Mouse (Mus musculus): ENCODE data around the gene Csrnp3. TPM values are rescaled to one million over a fixed set of nuclear protein-coding genes. Genes with fewer than 3 reads are reported as not detected.
A peak's percentile ranks its signal among the peaks of the same experiment; 100 is the strongest.
"Not testable (repeated sequence)": the region's sequence is repeated elsewhere in the genome, so short reads cannot be mapped to it uniquely, and the experiment has no call there.

The Csrnp3 gene
- polyA plus RNA-seq, 1 experiment from 2014 or later, result 4.4 TPM

DNA sequence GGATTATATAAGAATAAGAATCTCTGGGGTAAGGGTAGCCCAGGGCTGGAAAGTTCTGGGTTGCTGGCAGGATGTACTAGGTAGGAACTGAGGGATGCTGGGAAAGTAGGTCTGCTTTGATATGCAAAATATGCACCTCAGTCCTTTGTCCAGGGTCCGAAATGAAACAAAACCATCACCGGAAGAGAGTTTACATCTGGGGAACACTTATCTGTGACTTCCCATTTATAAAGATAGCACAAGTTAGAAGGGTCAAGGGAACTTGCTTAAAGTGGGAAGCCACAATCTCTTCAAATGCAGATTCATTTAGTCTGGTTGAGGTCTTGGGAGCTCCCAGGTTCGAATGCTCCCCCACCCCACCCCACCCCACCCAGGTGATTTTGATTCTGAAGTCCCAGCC is 4.0 kb upstream of the Csrnp3 start:
- Histone ChIP-seq H3K27me3 (no peaks in the 10 kb centered on the region), H3K4me3 (no peak overlapping the region), H3K36me3 (no peaks in the 10 kb centered on the region), H3K9ac (no peak overlapping the region), H3K9me3 (no peaks in the 10 kb centered on the region), H3K4me1 (no peaks in the 10 kb centered on the region), H3K4me2 (no peak overlapping the region), H3K27ac (no peak overlapping the region)
- WGBS, result 69% methylated on average over 3 of the region's 3 CpGs
- no peak for ATAC-seq (ENCODE audit: insufficient number of reproducible peaks, insufficient read depth, low FRiP score, low TSS enrichment, low read depth)

DNA sequence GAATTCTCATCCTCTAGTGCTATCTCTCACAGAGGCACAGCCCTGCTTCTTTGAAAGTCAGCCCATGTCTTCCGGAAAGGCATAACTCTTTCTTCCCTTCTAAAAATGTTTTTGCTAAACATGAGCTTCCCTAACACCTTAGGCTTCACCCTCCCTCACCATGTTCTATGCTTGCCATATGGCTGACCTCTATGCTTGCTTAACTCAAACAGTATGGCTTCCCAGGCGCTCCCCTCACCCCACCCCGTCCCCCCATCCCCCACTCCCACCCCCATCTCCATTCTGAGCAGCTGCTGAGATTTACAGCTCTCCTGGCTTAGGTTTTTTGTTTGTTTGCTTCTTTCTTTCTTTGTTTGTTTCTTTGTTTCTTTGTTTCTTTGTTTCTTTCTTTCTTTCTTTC is 3.2 kb upstream of the Csrnp3 start:
- no peaks in the 10 kb centered on the region for H3K36me3 ChIP-seq
- 0 out of 2 replicates have a peak, but pooled peaks cover 1% of the 10 kb centered on the region for H3K4me1 ChIP-seq
- no peaks in the 10 kb centered on the region for H3K27me3 ChIP-seq
- 18% methylated on average over 3 of the region's 3 CpGs for WGBS
- no peaks in the 10 kb centered on the region for H3K9me3 ChIP-seq
- no peak overlapping the region for H3K4me3 ChIP-seq
- H3K9ac ChIP-seq, result no peak overlapping the region
- ATAC-seq (ENCODE audit: insufficient number of reproducible peaks, insufficient read depth, low FRiP score, low TSS enrichment, low read depth), result no peak
- no peak overlapping the region for H3K4me2 ChIP-seq
- H3K27ac ChIP-seq, result no peak overlapping the region

DNA sequence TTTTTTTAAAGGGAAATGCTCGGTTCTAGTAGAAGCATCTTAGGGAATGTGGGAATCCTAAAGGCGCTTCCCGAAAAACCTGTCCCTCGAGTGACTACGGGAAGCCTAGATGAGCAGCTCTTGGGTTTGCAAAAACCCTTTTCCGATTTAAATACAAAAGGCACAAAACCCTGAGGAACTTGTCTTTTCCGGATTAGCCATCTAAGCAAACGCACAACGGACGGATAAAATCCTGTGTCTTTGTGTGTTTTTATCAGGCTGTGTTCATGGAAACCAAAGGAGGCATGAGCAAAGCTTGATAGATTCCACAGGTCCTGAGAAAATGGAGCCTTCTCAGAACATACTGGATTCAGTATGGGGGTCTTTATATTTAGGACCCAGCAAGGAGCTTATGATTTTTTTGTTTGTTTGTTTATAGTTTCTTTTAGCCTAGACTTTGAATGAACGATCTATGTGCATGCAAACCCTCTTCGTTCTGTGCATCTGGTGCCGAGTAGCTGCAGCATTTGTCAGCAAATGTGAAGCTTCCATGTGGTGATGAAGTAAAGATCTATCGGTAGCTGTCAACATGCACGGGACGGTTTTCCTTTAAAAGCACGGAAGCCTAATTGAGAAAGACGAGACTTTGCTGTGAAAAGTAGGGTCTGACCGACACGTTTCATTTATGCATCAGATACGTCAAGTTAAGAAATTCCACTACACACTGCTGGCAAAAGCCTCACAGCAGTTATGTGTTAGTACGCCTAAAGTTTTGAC is 611 bp downstream of the Csrnp3 start:
- Histone ChIP-seq H3K4me2 (peak overlapping the region; percentile 71), H3K4me1 (0 out of 2 replicates have a peak, but pooled peaks cover 8% of the 10 kb centered on the region), H3K9me3 (no peaks in the 10 kb centered on the region), H3K27me3 (no peaks in the 10 kb centered on the region), H3K36me3 (no peaks in the 10 kb centered on the region), H3K4me3 (peak overlapping the region; percentile 46), H3K9ac (peak overlapping the region; percentile 47), H3K27ac (peak overlapping the region; percentile 24; the same call in 1 of the 2 replicates)
- 1% methylated on average over 22 of the region's 22 CpGs for WGBS
- no peak for ATAC-seq (ENCODE audit: insufficient number of reproducible peaks, insufficient read depth, low FRiP score, low TSS enrichment, low read depth)

DNA sequence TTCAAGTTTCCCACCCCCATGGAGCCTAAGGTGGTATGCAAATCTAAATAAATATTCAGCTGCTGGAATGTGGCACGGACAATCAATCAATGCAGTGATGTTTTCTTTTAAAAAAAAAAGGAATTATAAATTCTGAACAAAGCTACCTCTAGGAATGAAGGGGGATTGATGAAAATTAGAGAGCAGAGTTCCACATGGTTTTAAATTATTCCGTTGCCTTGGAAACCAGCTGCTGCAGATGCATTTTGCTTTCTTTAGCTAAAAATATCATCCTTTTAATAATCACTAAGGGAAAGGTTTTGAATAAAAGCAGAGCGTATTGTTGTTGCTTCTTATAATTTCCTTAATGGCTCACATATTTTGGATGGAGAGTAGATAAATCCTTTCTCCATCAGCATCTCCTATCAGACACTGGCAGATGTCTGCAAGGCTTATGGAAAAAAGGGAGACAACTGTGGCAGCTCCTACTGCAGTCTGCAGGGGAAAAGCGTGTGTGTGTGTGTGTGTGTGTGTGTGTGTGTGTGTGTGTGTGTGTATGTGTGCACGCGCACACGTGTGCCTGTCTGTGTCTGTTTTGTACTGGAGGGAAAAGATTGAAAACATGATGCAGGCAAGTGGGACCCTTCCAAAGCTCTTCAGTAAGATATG is 2.0 kb downstream of the Csrnp3 start:
- no peak overlapping the region for H3K9ac ChIP-seq
- no peaks in the 10 kb centered on the region for H3K27me3 ChIP-seq
- no peaks in the 10 kb centered on the region for H3K9me3 ChIP-seq
- no peaks in the 10 kb centered on the region for H3K36me3 ChIP-seq
- H3K4me1 ChIP-seq, result 0 out of 2 replicates have a peak, but pooled peaks cover 8% of the 10 kb centered on the region
- H3K27ac ChIP-seq, result no peak overlapping the region
- WGBS, result 23% methylated on average over 7 of the region's 7 CpGs
- peak overlapping the region; percentile 44 for H3K4me2 ChIP-seq
- no peak overlapping the region for H3K4me3 ChIP-seq
- no peak for ATAC-seq (ENCODE audit: insufficient number of reproducible peaks, insufficient read depth, low FRiP score, low TSS enrichment, low read depth)

DNA sequence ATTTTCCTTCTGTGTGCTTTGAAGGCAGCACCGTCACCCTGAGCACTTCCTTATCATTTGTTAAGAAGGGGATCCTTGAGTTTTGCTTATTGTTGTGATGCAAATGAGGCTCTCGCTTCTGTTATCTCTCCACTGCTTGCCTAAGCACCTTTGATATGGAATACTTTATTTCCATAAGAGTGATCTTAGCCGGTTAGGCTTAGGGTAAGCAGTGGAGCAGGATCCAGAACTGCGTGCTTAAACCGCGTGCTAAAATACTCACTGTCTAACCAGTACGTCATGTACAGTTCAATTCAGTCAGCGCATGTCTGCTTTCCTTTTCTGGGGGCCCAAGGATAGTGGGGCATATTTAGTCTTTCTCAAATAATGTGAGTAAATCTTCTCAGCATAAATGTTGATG is 3.1 kb downstream of the Csrnp3 start:
- WGBS, result 44% methylated on average over 8 of the region's 8 CpGs
- Histone ChIP-seq H3K27ac (no peak overlapping the region), H3K4me1 (0 out of 2 replicates have a peak, but pooled peaks cover 8% of the 10 kb centered on the region), H3K4me3 (no peak overlapping the region), H3K9ac (no peak overlapping the region), H3K36me3 (no peaks in the 10 kb centered on the region), H3K9me3 (no peaks in the 10 kb centered on the region), H3K4me2 (no peak overlapping the region), H3K27me3 (no peaks in the 10 kb centered on the region)
- ATAC-seq (ENCODE audit: insufficient number of reproducible peaks, insufficient read depth, low FRiP score, low TSS enrichment, low read depth), result no peak

DNA sequence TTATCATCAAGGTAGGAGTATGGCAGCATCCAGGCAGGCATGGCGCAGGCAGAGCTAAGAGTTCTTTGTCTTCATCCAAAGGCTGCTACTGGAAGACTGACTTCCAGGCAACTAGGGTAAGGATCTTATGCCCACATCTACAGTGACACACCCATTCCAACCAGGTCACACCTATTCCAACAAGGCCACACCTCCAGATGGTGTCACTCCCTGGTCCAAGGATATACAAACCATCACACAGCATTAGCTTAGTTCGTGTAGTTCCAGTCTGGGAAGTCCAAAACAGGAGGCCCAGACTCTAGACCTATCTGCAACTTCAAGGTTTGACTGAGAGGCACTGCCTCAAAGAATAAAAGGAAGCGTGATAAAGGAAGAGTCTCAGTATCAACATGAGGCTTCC is 4.7 kb downstream of the Csrnp3 start:
- not testable (repeated sequence) for ATAC-seq (ENCODE audit: insufficient number of reproducible peaks, insufficient read depth, low FRiP score, low TSS enrichment, low read depth); H3K4me1 ChIP-seq
- WGBS, result 87% methylated on average over 3 of the region's 3 CpGs

DNA sequence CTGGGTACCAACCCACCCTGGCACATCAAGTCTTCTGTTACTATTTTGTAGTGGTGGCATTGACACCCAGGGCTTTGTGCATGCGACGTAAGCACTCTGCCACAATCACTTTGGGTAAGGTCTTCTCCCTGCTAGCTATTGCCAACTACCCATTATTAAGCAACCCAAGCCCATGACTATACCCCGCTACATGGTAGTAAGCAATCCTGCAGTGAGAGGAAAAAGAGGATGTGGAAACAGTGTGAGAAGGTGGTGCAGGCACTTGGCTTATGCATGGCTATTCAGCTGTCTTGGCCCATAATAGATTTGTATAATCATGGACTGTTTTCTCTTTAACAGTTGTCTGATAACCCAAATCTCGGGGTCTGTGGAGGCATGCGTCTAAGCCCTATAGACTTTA is 11.2 kb downstream of the Csrnp3 start:
- H3K27ac ChIP-seq, result no peak overlapping the region
- H3K9ac ChIP-seq, result no peak overlapping the region
- no peaks in the 10 kb centered on the region for H3K36me3 ChIP-seq
- no peaks in the 10 kb centered on the region for H3K27me3 ChIP-seq
- 94% methylated on average over 5 of the region's 5 CpGs for WGBS
- no peak for ATAC-seq (ENCODE audit: insufficient number of reproducible peaks, insufficient read depth, low FRiP score, low TSS enrichment, low read depth)
- H3K4me1 ChIP-seq, result no peaks in the 10 kb centered on the region
- no peaks in the 10 kb centered on the region for H3K9me3 ChIP-seq
- H3K4me3 ChIP-seq, result no peak overlapping the region
- H3K4me2 ChIP-seq, result no peak overlapping the region

More for the DNA sequence above, 4.7 kb downstream of the Csrnp3 start:
- H3K27me3 ChIP-seq, H3K9ac ChIP-seq, H3K4me3 ChIP-seq, H3K4me2 ChIP-seq, H3K27ac ChIP-seq, H3K9me3 ChIP-seq, H3K36me3 ChIP-seq: not testable (repeated sequence)

DNA sequence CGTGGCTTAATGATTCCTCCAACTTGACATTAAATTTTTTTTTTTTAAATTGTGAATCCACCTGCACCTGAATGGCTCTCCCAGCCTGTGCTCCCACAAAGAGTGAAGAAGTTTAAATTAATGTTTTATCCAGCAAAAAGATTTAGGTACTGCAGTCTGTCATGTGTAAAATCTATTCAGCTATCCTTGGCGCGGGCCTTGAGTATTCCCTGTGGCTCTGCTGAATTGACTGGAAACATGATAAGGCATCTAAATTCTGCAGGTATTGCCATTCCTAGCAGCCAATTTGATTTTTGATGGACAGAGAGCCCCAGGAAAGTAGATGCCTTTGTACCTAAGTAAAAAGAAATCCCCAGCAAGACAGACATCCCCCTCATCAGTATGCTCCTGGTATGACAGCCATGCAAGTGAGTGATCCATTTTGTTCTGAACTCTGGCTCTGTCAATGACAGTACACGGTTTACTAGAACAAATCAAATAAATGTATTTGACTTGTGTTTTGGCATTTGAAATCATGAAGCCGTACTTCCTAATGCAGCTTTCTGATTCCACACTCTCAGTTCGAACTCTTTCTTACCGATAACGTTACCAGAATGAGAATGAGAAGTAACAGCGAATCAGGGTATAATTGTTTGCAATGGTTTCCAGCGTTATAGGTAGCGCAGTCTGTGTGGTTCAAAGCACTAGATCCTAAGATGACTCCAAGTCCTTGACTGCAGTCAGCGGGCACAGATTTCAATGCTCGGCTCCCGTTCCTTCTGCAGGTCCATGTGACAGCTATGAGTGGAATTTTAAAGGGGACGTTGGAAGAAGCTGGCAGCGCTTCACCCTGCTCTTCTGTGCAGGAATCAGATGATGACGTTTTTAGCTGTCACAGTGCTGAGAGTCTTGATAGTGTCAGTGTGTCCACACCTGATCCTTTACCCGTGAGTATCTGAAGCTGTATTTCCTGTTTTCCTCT is 14.5 kb downstream of the Csrnp3 start:
- ATAC-seq (ENCODE audit: insufficient number of reproducible peaks, insufficient read depth, low FRiP score, low TSS enrichment, low read depth), result no peak
- no peaks in the 10 kb centered on the region for H3K9me3 ChIP-seq
- 79% methylated on average over 18 of the region's 18 CpGs for WGBS
- H3K4me1 ChIP-seq, result no peaks in the 10 kb centered on the region
- no peak overlapping the region for H3K9ac ChIP-seq
- H3K4me3 ChIP-seq, result no peak overlapping the region
- no peak overlapping the region for H3K27ac ChIP-seq
- H3K36me3 ChIP-seq, result no peaks in the 10 kb centered on the region
- no peaks in the 10 kb centered on the region for H3K27me3 ChIP-seq
- no peak overlapping the region for H3K4me2 ChIP-seq

DNA sequence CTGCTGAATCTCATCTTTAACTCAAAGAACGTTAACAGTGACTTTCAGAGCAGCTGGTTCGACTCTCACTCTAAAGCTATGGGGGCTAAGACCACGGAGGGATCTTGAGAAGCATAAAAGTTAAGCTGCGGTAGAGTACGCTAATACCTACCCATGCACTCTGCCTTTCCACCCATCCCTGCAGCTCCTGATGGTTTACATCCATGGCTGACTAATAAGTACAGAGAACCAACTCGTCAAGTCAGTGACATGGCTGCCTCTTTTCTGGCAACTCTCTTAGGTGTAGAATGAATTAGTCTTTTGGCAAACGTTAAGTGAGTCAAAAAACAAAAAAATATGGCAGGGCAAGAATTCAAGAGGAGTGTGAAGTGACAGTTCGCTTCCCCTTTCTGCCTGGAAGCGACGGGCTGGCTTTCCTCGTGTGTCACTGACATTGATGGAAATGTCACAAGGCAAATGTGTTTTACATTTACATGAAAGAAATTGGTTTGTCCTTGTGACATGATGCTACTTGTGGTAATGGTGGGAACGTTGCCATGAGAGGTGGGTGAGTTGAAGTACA is 19.3 kb downstream of the Csrnp3 start:
- H3K27ac ChIP-seq, result no peak overlapping the region
- no peaks in the 10 kb centered on the region for H3K36me3 ChIP-seq
- H3K4me1 ChIP-seq, result no peaks in the 10 kb centered on the region
- no peaks in the 10 kb centered on the region for H3K9me3 ChIP-seq
- H3K27me3 ChIP-seq, result no peaks in the 10 kb centered on the region
- no peak for ATAC-seq (ENCODE audit: insufficient number of reproducible peaks, insufficient read depth, low FRiP score, low TSS enrichment, low read depth)
- H3K9ac ChIP-seq, result no peak overlapping the region
- 68% methylated on average over 12 of the region's 12 CpGs for WGBS
- no peak overlapping the region for H3K4me2 ChIP-seq
- H3K4me3 ChIP-seq, result no peak overlapping the region

DNA sequence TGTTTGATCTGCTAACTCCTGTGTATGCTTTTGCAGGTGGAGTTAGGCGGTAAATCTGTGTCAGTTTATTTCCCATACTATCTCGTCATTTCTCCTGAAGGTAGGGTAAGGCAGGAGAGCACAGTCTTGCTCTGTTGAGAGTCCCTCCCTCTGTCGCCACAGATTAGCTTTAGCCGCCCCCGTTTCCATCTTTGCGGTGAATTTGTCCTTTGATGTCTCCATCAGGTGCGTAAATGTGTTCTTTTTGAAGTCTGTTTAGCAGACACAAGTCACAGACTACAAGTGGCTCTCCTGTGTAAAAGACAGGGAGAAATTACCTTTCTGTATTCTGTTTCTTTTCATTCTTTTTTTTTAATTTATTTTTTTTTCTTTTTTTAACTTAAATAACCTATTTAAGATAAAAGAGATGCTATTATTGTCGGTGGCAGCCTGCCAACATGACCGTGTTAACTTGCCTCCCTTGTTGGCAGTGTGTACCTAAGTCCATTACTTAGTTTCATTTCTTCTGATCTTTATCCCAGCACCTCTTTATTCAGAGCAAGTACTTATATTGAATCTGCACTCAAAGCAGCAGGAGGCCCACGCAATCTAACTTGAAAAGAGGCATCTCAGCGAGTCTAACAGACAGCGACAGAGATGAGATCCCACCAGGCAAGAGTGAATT is 25.5 kb downstream of the Csrnp3 start:
- no peaks in the 10 kb centered on the region for H3K9me3 ChIP-seq
- no peak overlapping the region for H3K9ac ChIP-seq
- ATAC-seq (ENCODE audit: insufficient number of reproducible peaks, insufficient read depth, low FRiP score, low TSS enrichment, low read depth), result no peak
- H3K4me2 ChIP-seq, result no peak overlapping the region
- WGBS, result 71% methylated on average over 12 of the region's 12 CpGs
- no peaks in the 10 kb centered on the region for H3K27me3 ChIP-seq
- H3K36me3 ChIP-seq, result no peaks in the 10 kb centered on the region
- H3K4me3 ChIP-seq, result no peak overlapping the region
- no peaks in the 10 kb centered on the region for H3K4me1 ChIP-seq
- H3K27ac ChIP-seq, result no peak overlapping the region

DNA sequence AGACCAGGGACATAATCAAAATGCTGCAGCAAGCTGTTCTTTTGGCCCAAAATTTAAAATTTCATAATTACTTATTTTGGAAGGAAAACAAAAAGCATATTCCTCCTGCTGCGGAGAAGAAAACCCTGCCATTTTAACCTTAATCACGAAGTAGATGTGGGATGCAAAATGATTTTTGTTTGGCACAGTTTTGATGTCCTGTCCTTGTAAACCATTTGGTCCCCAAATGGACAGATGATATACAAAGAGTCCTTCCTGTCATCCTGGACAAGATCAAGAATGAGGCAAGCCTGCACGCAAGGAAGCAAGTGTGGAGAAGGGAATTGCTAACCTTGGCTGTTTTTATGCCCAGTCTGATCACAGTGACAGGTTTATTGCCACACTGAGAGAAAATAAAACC is 46.0 kb downstream of the Csrnp3 start:
- no peaks in the 10 kb centered on the region; the same call in 1 of the 2 replicates for H3K4me1 ChIP-seq
- WGBS, result 81% methylated on average over 3 of the region's 3 CpGs
- H3K27me3 ChIP-seq, result no peaks in the 10 kb centered on the region
- no peak overlapping the region for H3K4me3 ChIP-seq
- H3K9ac ChIP-seq, result no peak overlapping the region
- no peaks in the 10 kb centered on the region for H3K36me3 ChIP-seq
- no peak for ATAC-seq (ENCODE audit: insufficient number of reproducible peaks, insufficient read depth, low FRiP score, low TSS enrichment, low read depth)
- H3K9me3 ChIP-seq, result no peaks in the 10 kb centered on the region
- no peak overlapping the region for H3K27ac ChIP-seq
- no peak overlapping the region for H3K4me2 ChIP-seq
